Mouse (Mus musculus) testis, adult 2 months (tissue): ENCODE results near the gene Galnt4. TPM values are rescaled to one million over a fixed set of nuclear protein-coding genes. Genes with fewer than 3 reads are reported as not detected.

Source experiments
- H3K27ac ChIP-seq: fragments of 200-500 bp; 2 replicates; pipeline ENCODE4 v1.5.1; 2012; ENCODE audit warnings: low read depth, low read length; ENCODE audit not compliant: control insufficient read depth, insufficient read depth
- H3K27me3 ChIP-seq: fragments of 200-500 bp; 2 replicates; pipeline ENCODE4 v1.6.1; 2012; ENCODE audit warnings: mild to moderate bottlenecking, low read length, moderate library complexity; ENCODE audit not compliant: control insufficient read depth, insufficient read depth
- H3K36me3 ChIP-seq: fragments of 200-500 bp; 2 replicates; pipeline ENCODE4 v1.6.1; 2012; ENCODE audit warnings: mild to moderate bottlenecking, low read length; ENCODE audit not compliant: control insufficient read depth, insufficient read depth
- H3K4me1 ChIP-seq: fragments of 200-500 bp; 2 replicates; pipeline ENCODE4 v1.6.1; 2012; ENCODE audit warnings: low read length; ENCODE audit not compliant: control insufficient read depth, insufficient read depth
- H3K4me3 ChIP-seq: fragments of 200-500 bp; 2 replicates; pipeline ENCODE4 v1.5.1; 2012; ENCODE audit warnings: low read depth, mild to moderate bottlenecking, low read length, moderate library complexity, mixed read lengths; ENCODE audit not compliant: control insufficient read depth
- CTCF ChIP-seq: fragments of 200-500 bp; IDR thresholded peaks from 2 replicates; pipeline ENCODE4 v1.5.1; 2012; ENCODE audit warnings: low read depth, mild to moderate bottlenecking, inconsistent platforms, low read length, moderate library complexity; ENCODE audit not compliant: control insufficient read depth, insufficient read depth, insufficient replicate concordance
- POLR2A ChIP-seq: fragments of 200-500 bp; IDR thresholded peaks from 2 replicates; pipeline ENCODE4 v1.6.1; 2012; ENCODE audit warnings: low read depth, mild to moderate bottlenecking, inconsistent platforms, low read length, moderate library complexity; ENCODE audit not compliant: control insufficient read depth
- polyA plus RNA-seq: library from polyadenylated mRNA; depleted of rRNA; stranded (reverse); fragments of >200 nt; gene quantifications from 2 replicates; pipeline ENCODE4 v1.2.3, GENCODE M21; 2012

Galnt4 gene
- polyA plus RNA-seq, 1 experiment = 0.61 TPM

DNA sequence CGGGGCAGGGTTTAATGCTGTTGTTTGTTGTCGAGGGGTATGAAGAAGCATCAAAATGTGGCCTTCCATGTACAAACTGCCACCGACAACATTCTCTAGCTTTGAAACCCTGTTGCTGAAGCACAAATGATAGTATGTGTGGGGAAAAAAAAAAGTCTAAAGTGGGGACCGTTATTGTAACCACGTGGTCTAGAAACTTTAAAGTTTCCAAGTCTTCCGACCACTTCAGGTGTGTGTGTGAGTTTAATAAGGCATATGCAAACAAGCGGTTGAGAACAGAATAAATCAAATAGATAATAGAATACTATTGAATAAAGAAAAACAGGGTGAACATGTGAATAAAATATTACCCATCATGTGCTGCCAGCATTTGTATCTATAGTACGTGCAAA, 1.7 kb upstream of the Galnt4 start:
- no peaks in the 10 kb centered on the region for H3K36me3 ChIP-seq
- no peak for TF ChIP-seq POLR2A
- no peak for TF ChIP-seq CTCF
- H3K4me3 ChIP-seq = peak overlapping the region; percentile 85
- H3K27ac ChIP-seq = no peak overlapping the region; the same call in 1 of the 2 replicates
- H3K4me1 ChIP-seq = peaks cover 20% of the 10 kb centered on the region
- H3K27me3 ChIP-seq = no peaks in the 10 kb centered on the region

- TF ChIP-seq CTCF (no peak), POLR2A (peak; percentile 5; the same call in 1 of the 2 replicates)
- no peaks in the 10 kb centered on the region for H3K27me3 ChIP-seq
- H3K4me3 ChIP-seq = peak within 1 kb of the TSS; percentile 85
- peak within 1 kb of the TSS; percentile 82 for H3K27ac ChIP-seq
- H3K4me1 ChIP-seq = peaks cover 20% of the 10 kb centered on the region
- H3K36me3 ChIP-seq = no peaks in the 10 kb centered on the region
Measured at GRCm38 (mm10) chr10:99106703-99107631, 992 bp upstream of the Galnt4 start, which contains the start of gene Poc1b. Gene Poc1b (plus strand): TSS chr10:99107036.

GRCm38 (mm10) chr10:99108431-99108982, 548 bp downstream of the Galnt4 start:
- Histone ChIP-seq H3K4me3 (peak overlapping the region; percentile 85), H3K27me3 (no peaks in the 10 kb centered on the region), H3K36me3 (no peaks in the 10 kb centered on the region), H3K4me1 (peaks cover 20% of the 10 kb centered on the region), H3K27ac (peak overlapping the region; percentile 52)
- TF ChIP-seq CTCF (no peak), POLR2A (no peak)

GRCm38 (mm10) chr10:99113533-99113932, 5.6 kb downstream of the Galnt4 start:
- Histone ChIP-seq H3K4me3 (no peak overlapping the region), H3K4me1 (peaks cover 14% of the 10 kb centered on the region), H3K27ac (no peak overlapping the region), H3K36me3 (no peaks in the 10 kb centered on the region), H3K27me3 (no peaks in the 10 kb centered on the region)
- no peak for TF ChIP-seq POLR2A
- TF ChIP-seq CTCF = no peak

- H3K4me3 ChIP-seq = no peak overlapping the region
- no peaks in the 10 kb centered on the region for H3K27me3 ChIP-seq
- H3K27ac ChIP-seq = no peak overlapping the region
- TF ChIP-seq POLR2A (no peak), CTCF (no peak)
- H3K36me3 ChIP-seq = no peaks in the 10 kb centered on the region
- peaks cover 7% of the 10 kb centered on the region for H3K4me1 ChIP-seq
Measured at GRCm38 (mm10) chr10:99114295-99114694, 6.3 kb downstream of the Galnt4 start.

DNA sequence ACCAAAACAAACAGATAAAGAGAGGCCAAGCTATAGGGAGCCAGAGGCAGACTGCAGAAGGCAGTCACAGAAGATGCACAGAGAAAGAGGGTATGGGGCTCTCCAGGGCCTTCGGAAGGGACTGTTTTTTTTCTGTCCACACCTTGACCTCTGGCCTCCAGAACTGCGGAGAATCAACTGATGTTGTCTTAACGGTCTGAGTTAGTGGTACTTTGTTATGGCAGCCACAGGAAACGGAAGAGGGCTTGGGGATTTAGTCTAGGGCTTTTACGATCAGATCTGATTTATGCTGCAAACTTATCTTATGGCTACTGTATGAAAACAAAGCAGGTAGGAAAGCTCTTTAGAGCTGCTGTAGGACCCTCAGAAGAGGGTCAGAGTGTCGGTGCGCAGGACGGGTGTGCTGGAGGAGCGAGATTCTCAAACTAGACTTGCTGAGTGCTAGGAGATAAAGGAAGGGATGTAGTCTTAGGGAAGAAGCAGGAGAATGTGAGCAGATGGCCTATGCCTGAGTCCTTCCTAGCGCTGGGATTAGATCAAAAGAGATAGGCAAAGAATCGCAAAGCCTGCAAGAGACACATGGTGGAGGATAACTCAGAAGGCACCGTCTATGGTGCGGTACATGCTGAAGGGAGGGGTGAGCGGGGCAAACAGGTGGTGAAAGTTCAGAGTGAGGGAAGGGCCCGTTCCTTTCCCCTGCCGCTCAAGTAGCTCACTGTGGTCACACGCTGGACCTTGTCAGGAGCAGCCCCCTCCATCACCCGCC, 7.7 kb downstream of the Galnt4 start:
- Histone ChIP-seq H3K4me1 (peaks cover 5% of the 10 kb centered on the region), H3K27me3 (no peaks in the 10 kb centered on the region), H3K4me3 (peak overlapping the region; percentile 25; the same call in 1 of the 2 replicates), H3K36me3 (no peaks in the 10 kb centered on the region), H3K27ac (no peak overlapping the region)
- TF ChIP-seq POLR2A (no peak), CTCF (no peak)

DNA sequence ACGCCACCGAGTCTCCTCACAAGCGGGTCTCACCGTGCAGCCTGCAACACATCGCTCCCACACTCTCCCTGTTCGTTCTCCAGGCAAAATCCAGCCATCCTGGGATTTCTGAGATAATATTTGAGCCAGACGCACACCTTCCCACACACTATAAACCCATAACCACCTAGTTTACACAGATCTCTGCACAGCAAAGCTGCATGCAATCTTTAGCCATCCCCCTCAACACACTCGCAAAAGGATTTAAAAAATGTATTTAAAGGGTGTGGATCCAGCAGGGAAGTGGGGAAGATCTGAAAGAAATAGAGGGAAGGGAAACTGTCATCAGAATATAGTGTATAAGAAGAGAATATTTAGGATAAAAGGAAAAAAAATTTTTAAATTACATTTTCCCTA, 8.3 kb downstream of the Galnt4 start:
- TF ChIP-seq CTCF (no peak), POLR2A (no peak)
- Histone ChIP-seq H3K4me1 (peaks cover 4% of the 10 kb centered on the region), H3K27me3 (no peaks in the 10 kb centered on the region), H3K4me3 (peak overlapping the region; percentile 25; the same call in 1 of the 2 replicates), H3K36me3 (no peaks in the 10 kb centered on the region), H3K27ac (no peak overlapping the region)
